In genomic region chr11:101330371-101330924, GRCm38 (mm10) we compare ENCODE assay signal across 8 mouse cellular contexts. TPM values are rescaled to one million over a fixed set of nuclear protein-coding genes. Genes with fewer than 3 reads are reported as not detected.
DNase-seq lines count a peak whose midpoint lies in the region; ATAC-seq lines count a peak whose summit lies in the region.

TSS of gene Aoc3 (plus strand) at chr11:101330605.

- peak; percentile 34 for DNase-seq in kidney, postnatal 14 days
- no peak for DNase-seq in kidney, adult 11 months
- DNase-seq in adrenal gland, postnatal 10 days = peak; percentile 61
- DNase-seq in heart, adult 8-10 months (ENCODE audit: low spot score) = peak; percentile 71
- DNase-seq in lung, postnatal 36 days = peak; percentile 10
- DNase-seq in cerebellum, postnatal 4 days (ENCODE audit: low spot score in 2 of 2) = no peak
- no peak for DNase-seq in embryo, embryonic 11 days

- no peak for ATAC-seq in CD4-positive, CD25-positive, alpha-beta regulatory T cell, adult 4 months

RNA-seq across cellular contexts. Expression of gene Aoc3, which starts in this region (rescaled TPM):
- total RNA-seq in adrenal gland, postnatal 10 days (2021) = 100 to 1,000 TPM; 103 to 122 TPM
- total RNA-seq in heart, adult 8-10 months (2022) = 1 to 10 TPM; 7.1 to 9.2 (median 8.5) TPM
- not detected for polyA plus RNA-seq in CD4-positive, CD25-positive, alpha-beta regulatory T cell, adult 4 months (2017; shearing (Covaris generic))

Comparison
In these comparisons a context has a peak if more than half of its experiments do, and no peak if none do; other contexts are left out.
1. RNA of gene Aoc3 (total RNA-seq): 103 to 122 TPM in adrenal gland, postnatal 10 days; 7.1 to 9.2 TPM in heart, adult 8-10 months; every median in the first group is over 10 times any median in the second.
2. DNase-seq: peak in kidney, postnatal 14 days (single experiment), adrenal gland, postnatal 10 days (single experiment), heart, adult 8-10 months (single experiment) and lung, postnatal 36 days (single experiment); none in kidney, adult 11 months (single experiment), cerebellum, postnatal 4 days (0 of 2) and embryo, embryonic 11 days (single experiment).